Mouse (Mus musculus): ENCODE data around the gene Gm16368. TPM values are rescaled to one million over a fixed set of nuclear protein-coding genes. Genes with fewer than 3 reads are reported as not detected.
"Not testable (repeated sequence)": the region's sequence is repeated elsewhere in the genome, so short reads cannot be mapped to it uniquely, and the experiment has no call there.

Gm16368 gene
- not detected in 2 replicates for total RNA-seq (2014; fragmentation: Nextera tagmentation)
- total RNA-seq (2017), result not detected in 2 replicates

- ATAC-seq (replicated peaks; ENCODE audit: poor library complexity, severe bottlenecking), result not testable (repeated sequence)
Observed at GRCm38 (mm10) chr12:88083397-88083796, at the start of gene Gm16368. Gene Gm16368, plus strand, starts transcription at chr12:88083697.

- ATAC-seq (replicated peaks; ENCODE audit: poor library complexity, severe bottlenecking), result not testable (repeated sequence)
Observed at GRCm38 (mm10) chr12:88039062-88039461, 44.4 kb upstream of the Gm16368 start.

- ATAC-seq (replicated peaks; ENCODE audit: poor library complexity, severe bottlenecking), result not testable (repeated sequence)
Observed at GRCm38 (mm10) chr12:88039703-88040102, 43.8 kb upstream of the Gm16368 start.

- ATAC-seq (replicated peaks; ENCODE audit: poor library complexity, severe bottlenecking), result not testable (repeated sequence)
Observed at GRCm38 (mm10) chr12:88045226-88045625, 38.3 kb upstream of the Gm16368 start.

Other genes with a start within 250 kb of the Gm16368 start
- gene Gm2001, start 241.4 kb upstream of the Gm16368 start, total RNA-seq (2014; fragmentation: Nextera tagmentation), result not detected in 2 replicates
- not detected in 2 replicates for gene Gm2001, start 241.4 kb upstream of the Gm16368 start, total RNA-seq (2017)
- not detected in 2 replicates for gene Gm2016, start 209.6 kb upstream of the Gm16368 start, total RNA-seq (2014; fragmentation: Nextera tagmentation)
- gene Gm2016, start 209.6 kb upstream of the Gm16368 start, total RNA-seq (2017), result not detected in 2 replicates
- gene Gm2022, start 188.3 kb upstream of the Gm16368 start, total RNA-seq (2014; fragmentation: Nextera tagmentation), result not detected in 2 replicates
- gene Gm2022, start 188.3 kb upstream of the Gm16368 start, total RNA-seq (2017), result not detected in 2 replicates
- not detected in 2 replicates for gene Gm2035, start 163.8 kb upstream of the Gm16368 start, total RNA-seq (2014; fragmentation: Nextera tagmentation)
- gene Gm2035, start 163.8 kb upstream of the Gm16368 start, total RNA-seq (2017), result not detected in 2 replicates
- gene Gm2042, start 129.6 kb upstream of the Gm16368 start, total RNA-seq (2014; fragmentation: Nextera tagmentation), result not detected in 2 replicates
- gene Gm2042, start 129.6 kb upstream of the Gm16368 start, total RNA-seq (2017), result not detected in 2 replicates
- gene Gm2075, start 71.8 kb upstream of the Gm16368 start, total RNA-seq (2014; fragmentation: Nextera tagmentation), result not detected in 2 replicates
- not detected in 2 replicates for gene Gm2075, start 71.8 kb upstream of the Gm16368 start, total RNA-seq (2017)
- gene Gm6803, start 64.9 kb upstream of the Gm16368 start, total RNA-seq (2014; fragmentation: Nextera tagmentation), result not detected in 2 replicates
- not detected in 2 replicates for gene Gm6803, start 64.9 kb upstream of the Gm16368 start, total RNA-seq (2017)
- not detected in 2 replicates for gene Gm2056, start 56.7 kb upstream of the Gm16368 start, total RNA-seq (2014; fragmentation: Nextera tagmentation)
- not detected in 2 replicates for gene Gm2056, start 56.7 kb upstream of the Gm16368 start, total RNA-seq (2017)
- not detected in 2 replicates for gene Gm10436, start 98.4 kb downstream of the Gm16368 start, total RNA-seq (2014; fragmentation: Nextera tagmentation)
- gene Gm10436, start 98.4 kb downstream of the Gm16368 start, total RNA-seq (2017), result not detected in 2 replicates
- not detected in 2 replicates for gene Gm8332, start 166.4 kb downstream of the Gm16368 start, total RNA-seq (2014; fragmentation: Nextera tagmentation)
- gene Gm8332, start 166.4 kb downstream of the Gm16368 start, total RNA-seq (2017), result not detected in 2 replicates
- not detected in 2 replicates for gene Gm5662, start 190.8 kb downstream of the Gm16368 start, total RNA-seq (2014; fragmentation: Nextera tagmentation)
- gene Gm5662, start 190.8 kb downstream of the Gm16368 start, total RNA-seq (2017), result not detected in 2 replicates
- gene Gm5039, start 240.3 kb downstream of the Gm16368 start, total RNA-seq (2014; fragmentation: Nextera tagmentation), result not detected in 2 replicates
- not detected in 2 replicates for gene Gm5039, start 240.3 kb downstream of the Gm16368 start, total RNA-seq (2017)